Comparison of ENCODE assay signal across 9 mouse cellular contexts in genomic region chr19:45232036-45232410, GRCm38 (mm10). TPM values are rescaled to one million over a fixed set of nuclear protein-coding genes. Genes with fewer than 3 reads are reported as not detected.
DNase-seq lines count a peak whose midpoint lies in the region; ATAC-seq lines count a peak whose summit lies in the region.
"Had no signal": no experiment of that assay in that cellular context is flagged by ENCODE, and none has a peak within 500 bp of the region (broad histone marks: within the 10 kb centered on the region; RNA-seq: fewer than 3 reads in every experiment).

No protein-coding gene starts in this region.

- H3K4me3 ChIP-seq in kidney, embryonic 15.5 days (replicated peaks), result peak overlapping the region; percentile 26
- peak overlapping the region; percentile 30; the same call in 1 of the 2 replicates for H3K4me3 ChIP-seq in embryonic facial prominence, embryonic 13.5 days
- H3K4me3 ChIP-seq in hindbrain, embryonic 11.5 days (ENCODE audit: low read depth, low read length), result peak overlapping the region; percentile 42
- H3K4me3 ChIP-seq in neural tube, embryonic 13.5 days, result peak overlapping the region; percentile 68

- peaks cover 100% of the 10 kb centered on the region for H3K27me3 ChIP-seq in kidney, embryonic 15.5 days
- H3K27me3 ChIP-seq in embryonic facial prominence, embryonic 13.5 days, result peaks cover 100% of the 10 kb centered on the region
- peaks cover 88% of the 10 kb centered on the region for H3K27me3 ChIP-seq in hindbrain, embryonic 11.5 days (ENCODE audit: control insufficient read depth, insufficient read depth, low read length)
- H3K27me3 ChIP-seq in neural tube, embryonic 13.5 days, result peaks cover 68% of the 10 kb centered on the region

- H3K9me3 ChIP-seq in kidney, embryonic 15.5 days (replicated peaks), result no peaks in the 10 kb centered on the region
- no peaks in the 10 kb centered on the region for H3K9me3 ChIP-seq in embryonic facial prominence, embryonic 13.5 days
- no peaks in the 10 kb centered on the region for H3K9me3 ChIP-seq in hindbrain, embryonic 11.5 days (ENCODE audit: control insufficient read depth, low read length)
- no peaks in the 10 kb centered on the region for H3K9me3 ChIP-seq in neural tube, embryonic 13.5 days

- H3K9ac ChIP-seq in kidney, embryonic 15.5 days, result no peak overlapping the region
- H3K9ac ChIP-seq in embryonic facial prominence, embryonic 13.5 days, result no peak overlapping the region
- peak overlapping the region; percentile 65 for H3K9ac ChIP-seq in hindbrain, embryonic 11.5 days (ENCODE audit: low read depth, low read length)
- peak overlapping the region; percentile 96 for H3K9ac ChIP-seq in neural tube, embryonic 13.5 days

- peaks cover 65% of the 10 kb centered on the region for H3K4me1 ChIP-seq in kidney, embryonic 15.5 days
- H3K4me1 ChIP-seq in embryonic facial prominence, embryonic 13.5 days, result peaks cover 44% of the 10 kb centered on the region
- peaks cover 13% of the 10 kb centered on the region for H3K4me1 ChIP-seq in hindbrain, embryonic 11.5 days (replicated peaks; ENCODE audit: control insufficient read depth, insufficient read depth, low read length)
- H3K4me1 ChIP-seq in neural tube, embryonic 13.5 days (replicated peaks), result peaks cover 57% of the 10 kb centered on the region

- H3K36me3 ChIP-seq in kidney, embryonic 15.5 days, result no peaks in the 10 kb centered on the region
- H3K36me3 ChIP-seq in embryonic facial prominence, embryonic 13.5 days, result no peaks in the 10 kb centered on the region
- no peaks in the 10 kb centered on the region for H3K36me3 ChIP-seq in hindbrain, embryonic 11.5 days (ENCODE audit: control insufficient read depth, insufficient read depth, low read length)
- H3K36me3 ChIP-seq in neural tube, embryonic 13.5 days, result peaks cover 2% of the 10 kb centered on the region; the same call in 1 of the 2 replicates

- no peak overlapping the region for H3K27ac ChIP-seq in kidney, embryonic 15.5 days
- no peak overlapping the region for H3K27ac ChIP-seq in embryonic facial prominence, embryonic 13.5 days
- peak overlapping the region; percentile 90 for H3K27ac ChIP-seq in hindbrain, embryonic 11.5 days (ENCODE audit: low read depth, low read length)
- peak overlapping the region; percentile 99 for H3K27ac ChIP-seq in neural tube, embryonic 13.5 days (replicated peaks)

- ATAC-seq in kidney, embryonic 15.5 days (replicated peaks; ENCODE audit: low FRiP score), result no peak
- no peak for ATAC-seq in embryonic facial prominence, embryonic 13.5 days (ENCODE audit: insufficient number of reproducible peaks, insufficient read depth, low FRiP score, low TSS enrichment, low read depth)
- no peak for ATAC-seq in hindbrain, embryonic 11.5 days (ENCODE audit: low FRiP score)
- no peak for ATAC-seq in neural tube, embryonic 13.5 days (ENCODE audit: low read depth)

- no peak for DNase-seq in kidney, postnatal 14 days
- no peak for DNase-seq in hindbrain, embryonic 11.5 days (ENCODE audit: low spot score)
- no peak for DNase-seq in left cerebral cortex, adult 9 months (ENCODE audit: low spot score in 2 of 2)
- DNase-seq in frontal cortex, adult 2 months (ENCODE audit: extremely low spot score in 1 of 2, low spot score in 1 of 2), result no peak
- DNase-seq: kidney, postnatal 10 days had no signal

- peak overlapping the region; percentile 29; the same call in 1 of the 2 replicates for H3K4me2 ChIP-seq in kidney, embryonic 15.5 days
- no peak overlapping the region; the same call in 1 of the 2 replicates for H3K4me2 ChIP-seq in embryonic facial prominence, embryonic 13.5 days
- peak overlapping the region; percentile 41 for H3K4me2 ChIP-seq in hindbrain, embryonic 11.5 days (replicated peaks; ENCODE audit: low read depth, low read length)
- H3K4me2 ChIP-seq in neural tube, embryonic 13.5 days, result peak overlapping the region; percentile 75

- 2% methylated on average over 14 of the region's 14 CpGs for WGBS in kidney, embryonic 15.5 days
- WGBS in embryonic facial prominence, embryonic 13.5 days, result 1% methylated on average over 14 of the region's 14 CpGs
- WGBS in hindbrain, embryonic 11.5 days, result 0% methylated on average over 14 of the region's 14 CpGs
- WGBS in neural tube, embryonic 13.5 days, result 1% methylated on average over 14 of the region's 14 CpGs

RNA-seq across cellular contexts. Expression of gene Lbx1, which starts 3.6 kb away (rescaled TPM):
- polyA plus RNA-seq in kidney, embryonic 15.5 days (2015; fragmentation: Nextera tagmentation; extraction: Ambion mirVana), result 0.06 and 0.14 TPM in 2 replicates
- 0.17 and 0.27 TPM in 2 replicates for polyA plus RNA-seq in embryonic facial prominence, embryonic 13.5 days (2015; fragmentation: Nextera tagmentation; extraction: Ambion mirVana)
- 7.6 and 8.5 TPM in 2 replicates for polyA plus RNA-seq in hindbrain, embryonic 11.5 days (2014; fragmentation: Nextera tagmentation; extraction: Ambion mirVana)
- 16.0 and 16.9 TPM in 2 replicates for polyA plus RNA-seq in neural tube, embryonic 13.5 days (2015; fragmentation: Nextera tagmentation; extraction: Ambion mirVana)
- polyA plus RNA-seq in frontal cortex, adult 2 months (2012; rRNA removed), result not detected in 2 replicates
- polyA plus RNA-seq: liver, embryonic 16.5 days had no signal

Comparison
In these comparisons a context has a peak if more than half of its experiments do, and no peak if none do; other contexts are left out.
1. H3K27ac ChIP-seq: peak in hindbrain, embryonic 11.5 days (single experiment) and neural tube, embryonic 13.5 days (single experiment); none in kidney, embryonic 15.5 days (single experiment) and embryonic facial prominence, embryonic 13.5 days (single experiment).
2. H3K9ac ChIP-seq: peak in hindbrain, embryonic 11.5 days (single experiment) and neural tube, embryonic 13.5 days (single experiment); none in kidney, embryonic 15.5 days (single experiment) and embryonic facial prominence, embryonic 13.5 days (single experiment).
3. Peak in every context shown above with its lines, with median percentiles within 50 percentile points of each other: H3K4me3 ChIP-seq.